Mouse (Mus musculus): ENCODE measurements around the gene Calhm5.

The Calhm5 gene

GRCm38 (mm10) chr10:34069606-34070005 lies 26.7 kb downstream of the Calhm5 start:
- no peak for DNase-seq

DNA sequence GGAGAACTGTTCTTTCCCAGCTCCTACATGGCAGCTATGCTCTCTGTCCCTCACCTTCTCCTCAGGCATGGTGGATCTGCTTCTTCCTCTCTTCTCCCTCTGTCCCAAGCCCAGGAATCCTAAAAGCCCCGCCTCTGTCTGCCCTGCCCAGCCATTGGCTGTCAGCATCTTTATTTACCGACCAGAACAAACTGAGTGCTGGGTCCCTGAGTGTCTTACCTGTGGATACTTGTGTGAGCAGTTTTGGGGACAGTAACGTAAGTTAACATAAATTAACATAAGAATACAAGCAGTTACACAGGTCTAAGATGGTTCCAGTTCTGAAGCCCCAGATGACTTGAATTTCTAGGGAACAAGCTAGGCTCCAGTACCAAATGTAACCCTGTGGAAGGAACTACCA lies 29.7 kb downstream of the Calhm5 start:
- DNase-seq = no peak

- no peak for DNase-seq
Observed at GRCm38 (mm10) chr10:34053987-34054386, 42.3 kb downstream of the Calhm5 start.

GRCm38 (mm10) chr10:34044210-34044609 lies 52.1 kb downstream of the Calhm5 start, which contains the start of gene Calhm4:
Calhm4 (minus strand) TSS chr10:34044310.
- no peak for DNase-seq

Measured in right cerebral cortex, adult 18-20 months (tissue).